Mouse (Mus musculus): ENCODE measurements around the gene Iqcn. TPM values are rescaled to one million over a fixed set of nuclear protein-coding genes. Genes with fewer than 3 reads are reported as not detected.

The Iqcn gene
- not detected in 2 replicates for polyA plus RNA-seq (2016; fragmentation: Nextera tagmentation; extraction: Ambion mirVana)

DNA sequence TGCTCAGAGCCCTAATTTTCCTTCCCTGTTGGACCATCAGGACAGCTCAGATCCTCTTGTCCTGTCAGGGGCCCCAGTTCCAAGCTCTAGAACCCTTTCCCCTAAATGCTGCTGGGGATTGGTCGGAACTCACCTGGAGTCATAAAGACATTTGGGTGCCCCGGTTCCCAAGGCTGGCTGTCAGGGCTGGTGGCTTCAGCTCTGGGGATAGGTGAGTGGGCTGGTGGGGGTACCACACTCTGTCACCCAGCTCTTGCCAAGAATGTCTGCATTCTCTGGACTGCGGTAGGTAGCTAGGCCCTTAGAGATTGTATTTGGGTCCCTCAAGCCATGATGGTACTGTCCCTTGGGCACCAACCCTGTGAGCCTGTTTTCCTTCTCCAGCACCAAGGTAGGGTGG lies at the start of gene Iqcn:
TSS of gene Iqcn (plus strand) at position 171 of the 400 bp plus-strand sequence.
- H3K36me3 ChIP-seq = peaks cover 27% of the 10 kb centered on the region
- H3K4me3 ChIP-seq = no peak within 1 kb of the TSS
- H3K27ac ChIP-seq = no peak within 1 kb of the TSS
- WGBS = 91% methylated on average over 3 of the region's 3 CpGs
- no peak for DNase-seq (ENCODE audit: low spot score)
- no peaks in the 10 kb centered on the region for H3K9me3 ChIP-seq (replicated peaks)
- peaks cover 27% of the 10 kb centered on the region for H3K4me1 ChIP-seq
- H3K27me3 ChIP-seq (ENCODE audit: low read depth, poor library complexity, severe bottlenecking) = no peaks in the 10 kb centered on the region

DNA sequence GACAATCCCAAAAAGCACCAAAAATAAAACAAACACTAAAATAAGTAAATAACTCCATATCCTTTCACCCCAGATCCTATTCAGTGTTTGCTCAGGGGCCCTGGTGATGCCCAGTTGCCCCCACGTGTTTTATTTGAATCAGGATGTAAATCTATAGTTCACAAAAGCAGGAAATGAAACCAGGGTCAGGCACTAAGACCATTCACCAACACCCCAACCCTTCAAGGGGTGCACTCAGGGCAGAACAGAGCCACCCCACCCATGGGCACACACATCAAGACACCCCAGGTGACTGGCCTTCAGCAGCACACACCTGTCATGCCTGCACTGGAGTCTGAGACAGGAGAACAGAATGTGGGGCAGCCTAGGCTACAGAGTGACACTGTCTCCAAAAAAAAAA lies 49.1 kb upstream of the Iqcn start:
- H3K9me3 ChIP-seq (replicated peaks) = no peaks in the 10 kb centered on the region
- peaks cover 66% of the 10 kb centered on the region for H3K36me3 ChIP-seq
- H3K27me3 ChIP-seq (ENCODE audit: low read depth, poor library complexity, severe bottlenecking) = no peaks in the 10 kb centered on the region
- no peak for DNase-seq (ENCODE audit: low spot score)
- H3K4me3 ChIP-seq = no peak overlapping the region
- no peak overlapping the region for H3K27ac ChIP-seq
- 73% methylated on average over 1 of the region's 1 CpGs for WGBS
- H3K4me1 ChIP-seq = peaks cover 45% of the 10 kb centered on the region

DNA sequence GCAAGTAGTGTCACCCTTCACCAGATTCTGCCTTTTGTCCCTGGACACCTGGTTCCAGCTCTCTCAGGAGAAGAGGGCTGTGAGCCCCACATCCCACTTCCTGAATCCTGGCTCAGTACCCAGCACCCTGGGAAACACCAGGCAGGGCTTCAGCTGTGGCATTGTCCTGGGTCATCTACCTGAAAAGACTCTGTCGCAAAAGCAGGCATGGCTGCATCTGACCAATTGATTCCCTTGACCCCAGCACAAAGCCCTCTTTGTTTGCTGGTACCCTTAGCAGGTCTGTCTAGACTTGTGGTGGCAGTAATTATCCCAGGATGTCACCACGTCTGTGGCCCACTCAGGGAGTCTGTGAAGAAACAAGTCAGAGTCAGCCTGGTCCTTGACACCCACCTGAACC lies 47.8 kb upstream of the Iqcn start:
- no peak overlapping the region for H3K4me3 ChIP-seq
- H3K9me3 ChIP-seq (replicated peaks) = no peaks in the 10 kb centered on the region
- peaks cover 52% of the 10 kb centered on the region for H3K36me3 ChIP-seq
- no peak for DNase-seq (ENCODE audit: low spot score)
- peaks cover 51% of the 10 kb centered on the region for H3K4me1 ChIP-seq
- 40% methylated on average over 2 of the region's 2 CpGs for WGBS
- peak overlapping the region; percentile 76 for H3K27ac ChIP-seq
- no peaks in the 10 kb centered on the region for H3K27me3 ChIP-seq (ENCODE audit: low read depth, poor library complexity, severe bottlenecking)

DNA sequence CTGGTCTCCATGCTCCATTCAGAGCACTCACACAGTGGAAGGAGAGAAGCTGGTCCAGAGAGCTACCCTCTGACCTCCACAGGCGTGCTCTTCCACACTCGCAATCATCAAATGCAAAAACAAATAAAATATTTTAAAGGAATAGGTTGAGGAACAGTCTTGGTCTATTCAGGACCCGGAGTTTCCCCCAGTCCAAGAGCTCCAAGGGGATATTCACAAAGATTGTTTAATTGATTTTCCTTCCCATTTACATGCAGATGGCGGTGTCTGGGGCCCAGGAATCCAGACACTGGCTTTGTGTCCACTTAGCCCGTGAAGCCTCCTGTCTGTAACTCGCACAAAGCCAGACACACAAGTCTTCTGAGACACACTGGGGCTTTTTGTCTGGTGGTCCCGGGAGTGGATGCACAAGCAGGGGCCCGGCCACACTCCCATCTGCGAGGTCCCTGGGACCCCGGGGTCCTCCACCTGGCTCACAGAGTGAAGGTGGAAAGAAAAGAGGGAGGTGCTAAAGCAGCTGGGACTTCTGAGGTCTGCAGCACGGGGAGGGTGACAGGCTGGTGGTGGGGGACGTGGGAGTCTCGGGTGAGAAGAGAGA lies 47.0 kb upstream of the Iqcn start:
- Histone ChIP-seq H3K9me3 (replicated peaks) (no peaks in the 10 kb centered on the region), H3K27ac (peak overlapping the region; percentile 76), H3K4me3 (no peak overlapping the region), H3K36me3 (peaks cover 44% of the 10 kb centered on the region), H3K27me3 (ENCODE audit: low read depth, poor library complexity, severe bottlenecking) (no peaks in the 10 kb centered on the region), H3K4me1 (peaks cover 53% of the 10 kb centered on the region)
- WGBS = 80% methylated on average over 13 of the region's 13 CpGs
- DNase-seq (ENCODE audit: low spot score) = no peak

DNA sequence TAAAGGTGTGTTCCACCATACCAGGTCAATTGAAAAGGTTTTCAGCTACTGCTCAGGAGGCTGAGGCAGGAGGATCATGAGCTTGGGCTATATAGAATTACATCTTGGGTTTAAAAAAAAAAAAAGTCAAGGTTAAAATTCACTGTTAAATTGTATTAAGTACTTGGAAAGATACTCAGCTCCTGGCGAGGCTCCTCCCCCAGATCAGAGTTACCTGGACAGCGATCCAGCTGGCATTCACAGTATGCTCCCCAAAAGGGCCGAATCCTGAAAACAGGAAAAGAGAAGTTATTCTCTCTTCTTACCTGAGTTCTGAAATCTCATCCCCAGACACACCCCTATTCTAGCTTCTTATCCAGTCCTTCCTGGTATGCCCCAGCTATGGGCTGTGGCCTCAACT lies 46.0 kb upstream of the Iqcn start:
- H3K4me3 ChIP-seq = no peak overlapping the region

DNA sequence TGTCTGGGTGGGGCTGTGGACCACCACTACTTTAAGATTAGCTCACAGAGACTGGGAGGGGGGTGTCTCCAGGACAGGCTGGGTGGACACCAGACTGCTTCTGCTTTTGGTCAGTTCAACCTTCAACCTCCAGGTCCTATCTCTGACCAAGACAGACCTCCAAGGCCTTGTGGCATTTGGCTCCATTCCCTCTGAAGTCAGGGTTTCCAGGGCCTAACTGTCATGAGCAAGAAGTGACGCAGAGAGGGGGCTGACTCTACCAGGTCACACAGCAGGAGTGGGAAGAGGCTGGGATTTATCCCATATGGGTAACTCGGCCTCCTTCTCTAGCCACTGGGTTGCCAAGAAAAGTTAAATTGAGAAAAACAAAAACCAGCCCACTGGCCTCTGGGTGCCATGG lies 45.5 kb upstream of the Iqcn start:
- H3K27me3 ChIP-seq (ENCODE audit: low read depth, poor library complexity, severe bottlenecking) = no peaks in the 10 kb centered on the region
- peaks cover 49% of the 10 kb centered on the region for H3K4me1 ChIP-seq
- H3K9me3 ChIP-seq (replicated peaks) = no peaks in the 10 kb centered on the region
- H3K36me3 ChIP-seq = peaks cover 33% of the 10 kb centered on the region
- no peak for DNase-seq (ENCODE audit: low spot score)
- WGBS = 93% methylated on average over 2 of the region's 2 CpGs
- H3K27ac ChIP-seq = peak overlapping the region; percentile 36; the same call in 1 of the 2 replicates
- no peak overlapping the region for H3K4me3 ChIP-seq

More for the DNA sequence above, 46.0 kb upstream of the Iqcn start:
- Histone ChIP-seq H3K27ac (peak overlapping the region; percentile 36; the same call in 1 of the 2 replicates), H3K36me3 (peaks cover 36% of the 10 kb centered on the region), H3K27me3 (ENCODE audit: low read depth, poor library complexity, severe bottlenecking) (no peaks in the 10 kb centered on the region), H3K9me3 (replicated peaks) (no peaks in the 10 kb centered on the region), H3K4me1 (peaks cover 52% of the 10 kb centered on the region)
- 91% methylated on average over 3 of the region's 3 CpGs for WGBS
- DNase-seq (ENCODE audit: low spot score) = no peak

DNA sequence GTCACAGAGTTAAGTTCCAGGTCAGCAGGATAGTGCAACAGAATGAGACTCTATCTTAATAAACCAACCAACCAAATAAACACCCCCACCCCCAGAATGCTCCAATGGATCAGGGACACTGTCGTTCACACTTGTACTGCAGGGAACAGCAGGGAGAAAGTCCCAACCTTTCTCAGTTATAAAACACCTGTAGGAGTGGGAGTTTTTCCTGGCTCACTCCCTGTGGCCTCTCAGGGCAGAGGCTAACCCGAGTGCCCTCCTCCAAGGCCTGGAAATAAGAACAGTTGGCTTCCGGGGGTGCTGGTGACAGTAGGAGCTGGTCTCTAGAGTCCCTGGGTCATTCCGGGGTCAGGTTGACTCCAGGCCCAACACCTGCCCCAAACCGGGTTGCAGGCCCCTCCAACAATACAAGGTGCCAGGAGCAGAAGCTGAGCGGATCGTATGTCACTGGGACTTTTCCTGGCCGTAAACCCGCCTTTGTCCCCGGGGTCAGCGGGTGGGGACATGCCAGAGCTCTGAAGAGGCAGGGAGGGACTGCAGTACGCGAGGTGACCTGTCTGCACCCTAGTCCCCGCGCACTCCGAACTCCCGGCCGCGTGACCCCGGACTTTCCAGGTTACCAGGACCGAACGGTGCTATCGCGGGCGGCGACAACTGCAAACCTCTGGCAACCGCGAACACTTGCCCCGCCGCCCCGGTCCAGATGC lies 44.2 kb upstream of the Iqcn start:
- Histone ChIP-seq H3K4me1 (peaks cover 49% of the 10 kb centered on the region), H3K27ac (peak overlapping the region; percentile 88), H3K27me3 (ENCODE audit: low read depth, poor library complexity, severe bottlenecking) (no peaks in the 10 kb centered on the region), H3K36me3 (peaks cover 32% of the 10 kb centered on the region), H3K9me3 (replicated peaks) (no peaks in the 10 kb centered on the region), H3K4me3 (peak overlapping the region; percentile 74)
- under 1% methylated on average over 31 of the region's 31 CpGs for WGBS
- DNase-seq (ENCODE audit: low spot score) = no peak

DNA sequence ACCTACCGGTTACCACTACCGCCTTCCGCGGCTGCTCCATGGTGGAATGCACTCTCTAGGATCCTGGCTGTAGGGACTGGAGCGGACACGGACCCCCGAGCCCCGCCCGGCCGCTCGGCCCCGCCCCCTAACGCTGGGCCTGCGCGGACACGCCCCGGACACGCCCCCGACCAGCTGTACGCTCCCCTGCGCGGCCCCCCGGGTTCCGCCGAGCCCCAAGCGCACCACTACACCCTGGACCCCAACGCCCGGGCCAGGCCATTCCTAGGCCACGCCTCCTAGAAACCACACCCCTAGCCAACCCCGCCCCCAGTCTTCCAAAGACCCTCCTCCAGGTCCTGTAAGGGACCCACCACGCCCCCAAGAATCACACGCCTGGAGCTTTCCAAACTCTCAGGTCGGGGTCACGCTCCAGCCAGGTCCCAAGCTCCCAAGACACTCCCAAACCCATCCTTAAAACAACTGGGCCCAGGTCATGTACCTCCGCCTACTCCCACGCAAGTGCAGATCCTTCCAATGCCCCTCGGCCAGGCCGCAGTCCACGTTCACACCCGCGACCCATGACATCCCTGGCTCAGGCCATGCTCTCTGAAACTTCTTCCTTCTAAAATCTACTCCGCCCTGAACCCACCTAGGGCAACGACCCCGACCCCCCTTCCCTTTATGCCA lies 43.5 kb upstream of the Iqcn start:
- peak; percentile 100 for DNase-seq (ENCODE audit: low spot score)
- H3K27me3 ChIP-seq (ENCODE audit: low read depth, poor library complexity, severe bottlenecking) = no peaks in the 10 kb centered on the region
- peak overlapping the region; percentile 88 for H3K27ac ChIP-seq
- H3K9me3 ChIP-seq (replicated peaks) = no peaks in the 10 kb centered on the region
- H3K4me1 ChIP-seq = peaks cover 49% of the 10 kb centered on the region
- under 1% methylated on average over 44 of the region's 44 CpGs for WGBS
- peaks cover 27% of the 10 kb centered on the region for H3K36me3 ChIP-seq
- H3K4me3 ChIP-seq = peak overlapping the region; percentile 74

DNA sequence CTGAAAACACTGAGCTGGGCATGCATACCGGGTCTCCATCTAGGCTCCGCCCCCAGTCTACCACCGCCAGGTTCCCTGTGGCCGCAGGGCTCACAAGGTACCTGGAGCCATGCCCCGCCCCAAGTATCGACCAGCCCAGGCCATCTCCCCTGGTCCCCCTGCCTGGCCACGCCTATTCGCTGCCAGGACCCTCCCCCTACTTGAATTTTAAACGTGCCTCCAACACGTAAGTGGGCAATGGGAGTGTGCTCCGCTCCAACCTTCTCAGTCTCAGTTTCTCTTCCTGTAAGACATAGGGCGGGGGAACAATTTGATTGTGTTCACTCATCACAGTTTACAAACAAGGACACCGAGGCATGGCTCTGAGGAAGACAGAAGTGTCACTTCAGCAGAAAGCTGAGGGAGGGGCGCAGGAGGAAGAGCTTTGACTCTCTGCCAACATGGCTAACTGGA lies 43.0 kb upstream of the Iqcn start, which contains the start of gene Pgpep1:
TSS of gene Pgpep1 (minus strand) at position 116 of the 453 bp plus-strand sequence.
- Histone ChIP-seq H3K27ac (peak within 1 kb of the TSS; percentile 88), H3K9me3 (replicated peaks) (no peaks in the 10 kb centered on the region), H3K4me1 (peaks cover 47% of the 10 kb centered on the region), H3K27me3 (ENCODE audit: low read depth, poor library complexity, severe bottlenecking) (no peaks in the 10 kb centered on the region), H3K4me3 (peak within 1 kb of the TSS; percentile 74), H3K36me3 (peaks cover 22% of the 10 kb centered on the region)
- 2% methylated on average over 14 of the region's 14 CpGs for WGBS
- DNase-seq (ENCODE audit: low spot score) = peak; percentile 71

DNA sequence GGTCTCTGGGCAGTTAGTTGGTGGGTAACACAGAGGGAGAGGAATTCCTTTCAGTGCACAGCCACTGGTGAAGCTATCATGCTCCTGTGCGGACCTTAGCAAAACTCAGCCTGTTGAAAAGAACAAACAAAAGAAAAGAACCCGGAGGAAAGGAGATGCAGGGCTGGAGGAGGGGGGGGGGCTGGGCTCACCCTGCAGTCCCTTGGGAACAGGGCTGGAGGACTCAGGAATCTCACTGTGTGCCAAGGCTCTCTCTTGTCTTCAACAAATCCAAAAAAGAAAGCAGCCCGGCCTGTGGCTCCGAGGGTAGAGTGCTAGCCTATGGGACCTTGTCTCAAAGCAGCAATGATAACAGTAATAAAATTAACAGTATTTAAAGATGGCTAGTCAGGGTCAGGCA lies 39.6 kb upstream of the Iqcn start:
- DNase-seq (ENCODE audit: low spot score) = no peak
- 82% methylated on average over 4 of the region's 4 CpGs for WGBS
- Histone ChIP-seq H3K27ac (no peak overlapping the region), H3K36me3 (no peaks in the 10 kb centered on the region), H3K4me3 (no peak overlapping the region), H3K9me3 (replicated peaks) (no peaks in the 10 kb centered on the region), H3K4me1 (peaks cover 18% of the 10 kb centered on the region), H3K27me3 (ENCODE audit: low read depth, poor library complexity, severe bottlenecking) (no peaks in the 10 kb centered on the region)

DNA sequence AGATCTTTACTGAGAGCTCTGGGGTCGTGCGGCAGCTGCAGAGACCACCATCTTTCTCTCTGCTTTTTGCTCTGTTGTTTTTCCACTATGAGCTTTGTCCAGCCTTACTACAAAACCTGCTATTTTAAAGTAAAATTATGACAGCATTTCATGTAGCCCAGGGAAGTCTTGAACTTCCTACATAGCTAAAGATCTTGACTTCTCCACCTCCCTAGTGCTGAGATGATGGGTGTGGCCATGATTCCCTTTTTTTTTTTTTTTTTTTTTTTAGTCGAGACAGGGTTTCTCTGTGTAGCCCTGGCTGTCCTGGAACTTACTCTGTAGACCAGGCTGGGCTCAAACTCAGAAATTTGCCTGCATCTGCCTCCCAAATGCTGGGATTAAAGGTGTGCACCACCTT lies 38.6 kb upstream of the Iqcn start:
- H3K9me3 ChIP-seq (replicated peaks) = no peaks in the 10 kb centered on the region
- 81% methylated on average over 3 of the region's 3 CpGs for WGBS
- no peak overlapping the region for H3K27ac ChIP-seq

DNA sequence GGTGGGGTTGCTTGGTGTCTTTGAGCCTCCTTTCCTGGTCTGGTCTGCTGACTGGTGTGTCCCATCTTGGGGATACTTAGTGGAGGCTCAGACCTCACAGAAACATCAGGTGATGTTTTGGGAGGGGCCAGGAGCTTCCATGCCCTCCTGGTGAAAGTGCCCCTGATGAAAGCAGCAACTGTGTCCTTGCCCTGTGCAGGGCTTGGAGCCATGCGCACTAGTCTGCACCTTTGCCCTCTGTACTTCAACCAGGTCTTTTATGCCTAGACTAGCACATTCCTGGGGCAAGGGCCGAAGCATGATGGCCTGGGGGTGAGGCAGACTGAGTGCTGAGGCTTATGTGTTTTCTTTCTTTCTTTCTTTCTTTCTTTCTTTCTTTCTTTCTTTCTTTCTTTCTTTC lies 37.7 kb upstream of the Iqcn start:
- 71% methylated on average over 2 of the region's 2 CpGs for WGBS
- peaks cover under 1% of the 10 kb centered on the region for H3K4me1 ChIP-seq
- H3K27ac ChIP-seq = no peak overlapping the region

More for the DNA sequence above, 38.6 kb upstream of the Iqcn start:
- Histone ChIP-seq H3K4me3 (no peak overlapping the region), H3K27me3 (ENCODE audit: low read depth, poor library complexity, severe bottlenecking) (no peaks in the 10 kb centered on the region), H3K4me1 (peaks cover 9% of the 10 kb centered on the region), H3K36me3 (no peaks in the 10 kb centered on the region)
- no peak for DNase-seq (ENCODE audit: low spot score)

DNA sequence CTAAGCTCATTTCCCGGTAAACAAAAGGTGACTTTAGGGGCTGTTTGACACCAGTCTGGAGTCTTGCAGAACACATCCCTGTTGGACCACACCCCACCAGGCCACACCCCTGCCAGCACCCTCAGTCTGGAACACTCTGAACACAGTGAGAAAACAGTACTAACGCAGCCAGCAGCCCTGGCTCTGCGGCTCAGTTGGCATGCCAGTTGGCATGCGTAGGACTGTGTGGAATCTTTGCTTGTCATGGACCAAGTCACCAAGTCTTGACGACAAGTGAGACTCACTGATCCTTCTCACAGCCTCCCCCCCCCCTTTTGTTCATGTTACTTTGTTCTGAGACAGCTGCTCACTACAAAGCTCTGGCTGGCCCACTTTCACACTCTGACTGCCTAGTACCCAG lies 36.2 kb upstream of the Iqcn start:
- WGBS = 78% methylated on average over 5 of the region's 5 CpGs
- DNase-seq (ENCODE audit: low spot score) = no peak
- H3K4me3 ChIP-seq = no peak overlapping the region
- no peaks in the 10 kb centered on the region for H3K36me3 ChIP-seq
- peaks cover 8% of the 10 kb centered on the region; the same call in 1 of the 2 replicates for H3K4me1 ChIP-seq
- no peaks in the 10 kb centered on the region for H3K9me3 ChIP-seq (replicated peaks)
- no peak overlapping the region for H3K27ac ChIP-seq
- H3K27me3 ChIP-seq (ENCODE audit: low read depth, poor library complexity, severe bottlenecking) = no peaks in the 10 kb centered on the region

More for the DNA sequence above, 37.7 kb upstream of the Iqcn start:
- DNase-seq (ENCODE audit: low spot score) = no peak
- Histone ChIP-seq H3K9me3 (replicated peaks) (no peaks in the 10 kb centered on the region), H3K36me3 (no peaks in the 10 kb centered on the region), H3K27me3 (ENCODE audit: low read depth, poor library complexity, severe bottlenecking) (no peaks in the 10 kb centered on the region), H3K4me3 (no peak overlapping the region)
